In the genomic region with DNA sequence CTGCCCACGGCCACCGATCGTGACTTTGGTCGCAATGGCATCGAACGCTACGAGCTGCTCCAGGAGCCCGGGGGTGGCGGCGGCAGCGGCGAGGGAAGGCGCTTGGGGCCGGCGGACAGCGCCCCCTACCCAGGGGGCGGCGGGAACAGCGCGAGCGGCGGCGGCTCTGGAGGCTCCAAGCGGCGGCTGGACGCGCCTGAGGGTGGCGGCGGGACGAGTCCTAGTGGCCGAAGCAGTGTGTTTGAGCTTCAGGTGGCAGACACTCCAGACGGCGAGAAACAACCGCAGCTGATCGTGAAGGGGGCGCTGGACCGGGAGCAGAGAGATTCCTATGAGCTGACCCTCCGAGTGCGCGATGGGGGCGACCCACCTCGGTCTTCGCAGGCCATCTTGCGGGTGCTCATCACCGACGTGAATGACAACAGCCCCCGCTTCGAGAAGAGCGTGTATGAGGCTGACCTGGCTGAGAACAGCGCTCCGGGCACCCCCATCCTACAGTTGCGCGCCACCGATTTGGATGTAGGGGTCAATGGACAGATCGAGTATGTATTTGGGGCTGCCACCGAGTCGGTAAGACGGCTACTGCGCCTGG, we compare ENCODE assay signal across 8 mouse cellular contexts. TPM values are rescaled to one million over a fixed set of nuclear protein-coding genes. Genes with fewer than 3 reads are reported as not detected.
DNase-seq lines count a peak whose midpoint lies in the region; ATAC-seq and TF ChIP-seq lines count a peak whose summit lies in the region.

No protein-coding gene starts in this region.

- no peaks in the 10 kb centered on the region for H3K9me3 ChIP-seq in ES-Bruce4 (replicated peaks; ENCODE audit: control insufficient read depth, insufficient read depth, low read length, poor library complexity, severe bottlenecking)
- H3K9me3 ChIP-seq in forebrain, embryonic 14.5 days (replicated peaks; ENCODE audit: control insufficient read depth, low read length), result no peaks in the 10 kb centered on the region

- no peak overlapping the region for H3K9ac ChIP-seq in ES-Bruce4 (ENCODE audit: low read depth, poor library complexity, severe bottlenecking)
- peak overlapping the region; percentile 74 for H3K9ac ChIP-seq in forebrain, embryonic 14.5 days (ENCODE audit: low read length)

- no peak for TF ChIP-seq POLR2A in ES-Bruce4 (IDR thresholded peaks at IDR 0.05; ENCODE audit: insufficient read depth, low read length)

- H3K27ac ChIP-seq in ES-Bruce4 (ENCODE audit: insufficient read depth, low read length), result no peak overlapping the region
- H3K27ac ChIP-seq in forebrain, embryonic 14.5 days (ENCODE audit: low read depth, low read length), result no peak overlapping the region; the same call in 1 of the 2 replicates

- H3K4me2 ChIP-seq in forebrain, embryonic 14.5 days (ENCODE audit: low read length), result peak overlapping the region; percentile 96

- under 1% methylated on average over 59 of the region's 59 CpGs for WGBS in forebrain, embryonic 14.5 days

- H3K36me3 ChIP-seq in ES-Bruce4 (ENCODE audit: control insufficient read depth, insufficient read depth, low read length, poor library complexity, severe bottlenecking), result no peaks in the 10 kb centered on the region
- H3K36me3 ChIP-seq in forebrain, embryonic 14.5 days (ENCODE audit: control insufficient read depth, insufficient read depth, low read length), result no peaks in the 10 kb centered on the region

- H3K27me3 ChIP-seq in ES-Bruce4 (ENCODE audit: control insufficient read depth, insufficient read depth, low read length, poor library complexity, severe bottlenecking), result peaks cover 27% of the 10 kb centered on the region
- H3K27me3 ChIP-seq in forebrain, embryonic 14.5 days (replicated peaks; ENCODE audit: control insufficient read depth, insufficient read depth, low read length), result no peaks in the 10 kb centered on the region

- H3K4me1 ChIP-seq in ES-Bruce4 (ENCODE audit: control insufficient read depth, insufficient read depth, low read length), result no peaks in the 10 kb centered on the region
- peaks cover 16% of the 10 kb centered on the region for H3K4me1 ChIP-seq in forebrain, embryonic 14.5 days (ENCODE audit: control insufficient read depth, insufficient read depth, low read length)

- no peak for TF ChIP-seq EP300 in ES-Bruce4 (IDR thresholded peaks at IDR 0.05; ENCODE audit: insufficient read depth, low read depth, low read length)

- TF ChIP-seq CTCF in ES-Bruce4 (IDR thresholded peaks at IDR 0.05; ENCODE audit: low read depth, low read length), result no peak

- ATAC-seq in forebrain, embryonic 14.5 days, result no peak

- intact Hi-C loops in heart, postnatal 36 days (cut with DNase I), result loop anchor here (2.0 to 5.0 kb wide), 5 partner anchors 21 to 1018 kb away; no protein-coding TSS in a partner anchor

- DNase-seq in adrenal gland, postnatal 25 days, result peak; percentile 51
- peak; percentile 69 for DNase-seq in forebrain, embryonic 14.5 days (ENCODE audit: low spot score)
- peak; percentile 70 to 72 for DNase-seq in heart, postnatal 36 days
- peak; percentile 26 for DNase-seq in left cerebral cortex, adult 11 months (ENCODE audit: low spot score)
- peak; percentile 8 for DNase-seq in lung, postnatal 36 days
- DNase-seq in right cerebral cortex, postnatal 25 days, result peak; percentile 79
- DNase-seq in spleen, postnatal 36 days (ENCODE audit: low spot score in 2 of 2), result no peak

- H3K4me3 ChIP-seq in ES-Bruce4 (ENCODE audit: low read depth, low read length), result peak overlapping the region; percentile 33
- peak overlapping the region; percentile 65 for H3K4me3 ChIP-seq in forebrain, embryonic 14.5 days (ENCODE audit: low read depth, low read length)

RNA-seq across cellular contexts. Expression of a gene that starts 1.9 kb away (rescaled TPM):
- polyA plus RNA-seq in ES-Bruce4 (2011; ENCODE audit: insufficient read depth, insufficient read length, low read depth, missing spikeins), result 6.2 and 7.8 TPM in 2 replicates
- 1.2 and 2.0 TPM in 2 replicates for total RNA-seq in adrenal gland, postnatal 25 days (2021)
- polyA plus RNA-seq in forebrain, embryonic 14.5 days (2014; fragmentation: Nextera tagmentation; extraction: Ambion mirVana), result 8.3 and 10.7 TPM in 2 replicates
- 100 to 1,000 TPM; 105 to 107 TPM for total RNA-seq in heart, postnatal 36 days (2021)

Comparison
In these comparisons a context has a peak if more than half of its experiments do, and no peak if none do; other contexts are left out.
1. DNase-seq: peak in adrenal gland, postnatal 25 days (single experiment), forebrain, embryonic 14.5 days (single experiment), heart, postnatal 36 days (2 of 2), left cerebral cortex, adult 11 months (single experiment), lung, postnatal 36 days (single experiment) and right cerebral cortex, postnatal 25 days (single experiment); none in spleen, postnatal 36 days (0 of 2).
2. RNA of a gene that starts 1.9 kb away (total RNA-seq): 105 to 107 TPM in heart, postnatal 36 days; 1.2 to 2.0 TPM in adrenal gland, postnatal 25 days; every median in the first group is over 10 times any median in the second.